Mouse (Mus musculus): Measurements from ENCODE around the gene Olfr957. TPM values are rescaled to one million over a fixed set of nuclear protein-coding genes. Genes with fewer than 3 reads are reported as not detected.

Gene Olfr957
- total RNA-seq (2021): not detected
- long read RNA-seq, experiment 1: 0 reads
- long read RNA-seq, experiment 2: 0 reads

- DNase-seq (ENCODE audit: low spot score in 2 of 2): no peak
Observed at GRCm38 (mm10) chr9:39515531-39515930, at the start of gene Olfr957. Gene Olfr957 (minus strand): TSS chr9:39515809.

- no peak for DNase-seq (ENCODE audit: low spot score in 2 of 2)
Observed at GRCm38 (mm10) chr9:39558349-39558647, 42.7 kb upstream of the Olfr957 start.

- no peak for DNase-seq (ENCODE audit: low spot score in 2 of 2)
Observed at GRCm38 (mm10) chr9:39557529-39558348, 42.1 kb upstream of the Olfr957 start.

GRCm38 (mm10) chr9:39553946-39554345 lies 38.3 kb upstream of the Olfr957 start, which contains the start of gene Olfr958:
Gene Olfr958 (minus strand): TSS chr9:39554054.
- no peak for DNase-seq (ENCODE audit: low spot score in 2 of 2)

GRCm38 (mm10) chr9:39550806-39551205 lies 35.2 kb upstream of the Olfr957 start:
- no peak for DNase-seq (ENCODE audit: low spot score in 2 of 2)

- no peak for DNase-seq (ENCODE audit: low spot score in 2 of 2)
Observed at GRCm38 (mm10) chr9:39523616-39524285, 8.1 kb upstream of the Olfr957 start.

- DNase-seq (ENCODE audit: low spot score in 2 of 2): no peak
Observed at GRCm38 (mm10) chr9:39518595-39518994, 3.0 kb upstream of the Olfr957 start.

GRCm38 (mm10) chr9:39509412-39509811 lies 6.2 kb downstream of the Olfr957 start:
- DNase-seq (ENCODE audit: low spot score in 2 of 2): no peak

GRCm38 (mm10) chr9:39508998-39509397 lies 6.6 kb downstream of the Olfr957 start:
- DNase-seq (ENCODE audit: low spot score in 2 of 2): peak; percentile 32 to 36

GRCm38 (mm10) chr9:39493895-39494294 lies 21.7 kb downstream of the Olfr957 start, which contains the start of gene Olfr44:
Gene Olfr44 (minus strand): TSS chr9:39493995.
- DNase-seq (ENCODE audit: low spot score in 2 of 2): no peak

GRCm38 (mm10) chr9:39471844-39472243 lies 43.8 kb downstream of the Olfr957 start, which contains the start of gene Olfr955:
Gene Olfr955 (minus strand): TSS chr9:39471944.
- no peak for DNase-seq (ENCODE audit: low spot score in 2 of 2)

Other genes starting within 250 kb of the Olfr957 start
- gene Olfr945, start 239.0 kb downstream of the Olfr957 start, total RNA-seq (2021): not detected
- gene Olfr948, start 189.8 kb downstream of the Olfr957 start, total RNA-seq (2021): not detected
- not detected for gene Olfr951, start 128.4 kb downstream of the Olfr957 start, total RNA-seq (2021)
- not detected for gene Olfr952, start 88.7 kb downstream of the Olfr957 start, total RNA-seq (2021)
- not detected for gene Olfr954, start 59.1 kb downstream of the Olfr957 start, total RNA-seq (2021)
- not detected for gene Olfr955, start 43.9 kb downstream of the Olfr957 start, total RNA-seq (2021)
- gene Olfr44, start 21.8 kb downstream of the Olfr957 start, total RNA-seq (2021): not detected
- gene Olfr958, start 38.2 kb upstream of the Olfr957 start, total RNA-seq (2021): not detected
- gene Olfr959, start 59.8 kb upstream of the Olfr957 start, total RNA-seq (2021): not detected
- gene AW551984, start 88.6 kb upstream of the Olfr957 start, total RNA-seq (2021): 10 to 100 TPM in 1 of 2 experiments, 1 to 10 TPM in 1; 9.6 to 10.9 TPM
- not detected for gene Olfr148, start 94.8 kb upstream of the Olfr957 start, total RNA-seq (2021)
- gene Olfr960, start 105.6 kb upstream of the Olfr957 start, total RNA-seq (2021): not detected
- gene Olfr961, start 129.3 kb upstream of the Olfr957 start, total RNA-seq (2021): not detected
- gene Olfr963, start 151.4 kb upstream of the Olfr957 start, total RNA-seq (2021): not detected
- not detected for gene Olfr149, start 191.3 kb upstream of the Olfr957 start, total RNA-seq (2021)
- not detected for gene Olfr965, start 195.5 kb upstream of the Olfr957 start, total RNA-seq (2021)
- gene Olfr150, start 215.2 kb upstream of the Olfr957 start, total RNA-seq (2021): not detected
- not detected for gene Olfr967, start 230.4 kb upstream of the Olfr957 start, total RNA-seq (2021)

Measured in adrenal gland, adult 18-20 months (tissue).